Mouse (Mus musculus): ENCODE measurements around the gene Rps18.
"Not testable (repeated sequence)": the region's sequence is repeated elsewhere in the genome, so short reads cannot be mapped to it uniquely, and the experiment has no call there.

The Rps18 gene

GRCm38 (mm10) chr17:33968489-33968888 lies 12.7 kb upstream of the Rps18 start:
- peak; percentile 91 for DNase-seq

- no peak for DNase-seq
Measured at GRCm38 (mm10) chr17:33965846-33966550, 10.2 kb upstream of the Rps18 start.

- DNase-seq: no peak
Measured at GRCm38 (mm10) chr17:33965082-33965845, 9.5 kb upstream of the Rps18 start.

- no peak for DNase-seq
Measured at GRCm38 (mm10) chr17:33962876-33963275, 7.1 kb upstream of the Rps18 start.

GRCm38 (mm10) chr17:33959948-33960347 lies 4.1 kb upstream of the Rps18 start:
- DNase-seq: no peak

GRCm38 (mm10) chr17:33959135-33959534 lies 3.3 kb upstream of the Rps18 start:
- DNase-seq: no peak

GRCm38 (mm10) chr17:33958451-33958850 lies 2.6 kb upstream of the Rps18 start:
- DNase-seq: no peak

- DNase-seq: no peak
Measured at GRCm38 (mm10) chr17:33957493-33957892, 1.7 kb upstream of the Rps18 start.

GRCm38 (mm10) chr17:33956336-33956735 lies 535 bp upstream of the Rps18 start:
- no peak for DNase-seq

GRCm38 (mm10) chr17:33954646-33955554 lies 901 bp downstream of the Rps18 start:
- no peak for DNase-seq

GRCm38 (mm10) chr17:33953961-33954565 lies 1.7 kb downstream of the Rps18 start:
- no peak for DNase-seq

- DNase-seq: no peak
Measured at GRCm38 (mm10) chr17:33953310-33953709, 2.5 kb downstream of the Rps18 start.

GRCm38 (mm10) chr17:33952879-33953278 lies 2.9 kb downstream of the Rps18 start:
- no peak for DNase-seq

GRCm38 (mm10) chr17:33952015-33952414 lies 3.8 kb downstream of the Rps18 start:
- not testable (repeated sequence) for DNase-seq

- DNase-seq: peak; percentile 86
Measured at GRCm38 (mm10) chr17:33951021-33951946, 4.5 kb downstream of the Rps18 start, which contains the start of gene B3galt4. Gene B3galt4, minus strand, starts transcription at chr17:33951488.

- DNase-seq: no peak
Measured at GRCm38 (mm10) chr17:33950131-33950625, 5.6 kb downstream of the Rps18 start.

GRCm38 (mm10) chr17:33948905-33949537 lies 6.8 kb downstream of the Rps18 start:
- DNase-seq: no peak

GRCm38 (mm10) chr17:33948090-33948904 lies 7.5 kb downstream of the Rps18 start:
- DNase-seq: no peak

- peak; percentile 32 for DNase-seq
Measured at GRCm38 (mm10) chr17:33947430-33948089, 8.2 kb downstream of the Rps18 start.

Measured in lung, postnatal 36 days (tissue).